10 mouse cellular contexts compared by ENCODE assay signal in the genomic region with DNA sequence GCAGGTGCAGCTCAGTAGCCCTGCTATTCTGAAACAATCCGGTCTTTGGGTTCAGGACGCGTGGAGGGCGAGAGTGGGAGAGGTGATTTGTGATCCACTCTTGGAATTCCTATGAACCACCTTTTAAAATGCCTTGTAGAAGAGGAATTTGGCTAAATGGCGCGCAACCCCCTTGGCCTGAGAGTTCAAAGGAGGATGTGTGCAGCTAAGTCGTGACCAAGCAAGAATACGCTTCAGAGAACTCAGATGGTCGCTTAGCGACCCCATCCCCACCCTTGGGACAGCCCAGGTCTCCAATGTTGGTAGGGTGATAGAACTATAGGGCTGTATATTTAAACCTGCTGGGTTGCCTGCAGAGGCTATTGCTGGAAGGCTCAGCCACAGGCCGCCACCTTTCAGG. TPM values are rescaled to one million over a fixed set of nuclear protein-coding genes. Genes with fewer than 3 reads are reported as not detected.
A peak's percentile ranks its signal among the peaks of the same experiment; 100 is the strongest.
DNase-seq lines count a peak whose midpoint lies in the region; ATAC-seq lines count a peak whose summit lies in the region.
"Had no signal": no experiment of that assay in that cellular context is flagged by ENCODE, and none has a peak within 500 bp of the region (broad histone marks: within the 10 kb centered on the region; RNA-seq: fewer than 3 reads in every experiment).

No protein-coding gene starts in this region.

- peak overlapping the region; percentile 87 for H3K4me2 ChIP-seq in heart, embryonic 12.5 days
- H3K4me2 ChIP-seq in hindbrain, embryonic 11.5 days (replicated peaks; ENCODE audit: low read depth, low read length): peak overlapping the region; percentile 62
- H3K4me2 ChIP-seq in midbrain, embryonic 12.5 days (replicated peaks): peak overlapping the region; percentile 74

- 0 out of 2 replicates have a peak, but pooled peaks cover 3% of the 10 kb centered on the region for H3K9me3 ChIP-seq in heart, embryonic 12.5 days (replicated peaks)
- no peaks in the 10 kb centered on the region for H3K9me3 ChIP-seq in embryonic facial prominence, embryonic 10.5 days
- H3K9me3 ChIP-seq in hindbrain, embryonic 11.5 days (ENCODE audit: control insufficient read depth, low read length): no peaks in the 10 kb centered on the region
- H3K9me3 ChIP-seq in midbrain, embryonic 12.5 days: no peaks in the 10 kb centered on the region

- ATAC-seq in heart, embryonic 12.5 days (ENCODE audit: insufficient number of reproducible peaks, low FRiP score): no peak
- ATAC-seq in hindbrain, embryonic 11.5 days (ENCODE audit: low FRiP score): no peak
- ATAC-seq in midbrain, embryonic 12.5 days (ENCODE audit: low FRiP score, low read depth): no peak

- H3K4me1 ChIP-seq in heart, embryonic 12.5 days (replicated peaks): peaks cover 20% of the 10 kb centered on the region
- H3K4me1 ChIP-seq in embryonic facial prominence, embryonic 10.5 days: peaks cover 47% of the 10 kb centered on the region
- H3K4me1 ChIP-seq in hindbrain, embryonic 11.5 days (replicated peaks; ENCODE audit: control insufficient read depth, insufficient read depth, low read length): peaks cover 5% of the 10 kb centered on the region; the same call in 1 of the 2 replicates
- peaks cover 39% of the 10 kb centered on the region for H3K4me1 ChIP-seq in midbrain, embryonic 12.5 days
- H3K4me1 ChIP-seq: megakaryocyte, embryonic 14.5 days had no signal

- peak overlapping the region; percentile 69 for H3K9ac ChIP-seq in heart, embryonic 12.5 days
- H3K9ac ChIP-seq in hindbrain, embryonic 11.5 days (ENCODE audit: low read depth, low read length): peak overlapping the region; percentile 74; the same call in 1 of the 2 replicates
- peak overlapping the region; percentile 58 for H3K9ac ChIP-seq in midbrain, embryonic 12.5 days (replicated peaks)

- peaks cover 74% of the 10 kb centered on the region for H3K27me3 ChIP-seq in heart, embryonic 12.5 days (replicated peaks)
- peaks cover 48% of the 10 kb centered on the region for H3K27me3 ChIP-seq in embryonic facial prominence, embryonic 10.5 days (replicated peaks; ENCODE audit: low read depth, poor library complexity, severe bottlenecking)
- H3K27me3 ChIP-seq in hindbrain, embryonic 11.5 days (ENCODE audit: control insufficient read depth, insufficient read depth, low read length): no peaks in the 10 kb centered on the region
- H3K27me3 ChIP-seq in midbrain, embryonic 12.5 days: peaks cover 19% of the 10 kb centered on the region
- H3K27me3 ChIP-seq: CH12.LX had no signal

- H3K27ac ChIP-seq in heart, embryonic 12.5 days (ENCODE audit: poor library complexity, severe bottlenecking): no peak overlapping the region
- H3K27ac ChIP-seq in embryonic facial prominence, embryonic 10.5 days (replicated peaks): peak overlapping the region; percentile 85; the same call in 1 of the 2 replicates
- H3K27ac ChIP-seq in hindbrain, embryonic 11.5 days (ENCODE audit: low read depth, low read length): no peak overlapping the region
- peak overlapping the region; percentile 63; the same call in 1 of the 2 replicates for H3K27ac ChIP-seq in midbrain, embryonic 12.5 days (replicated peaks)

- H3K36me3 ChIP-seq in heart, embryonic 12.5 days: no peaks in the 10 kb centered on the region
- H3K36me3 ChIP-seq in embryonic facial prominence, embryonic 10.5 days (replicated peaks): no peaks in the 10 kb centered on the region
- no peaks in the 10 kb centered on the region for H3K36me3 ChIP-seq in hindbrain, embryonic 11.5 days (ENCODE audit: control insufficient read depth, insufficient read depth, low read length)
- no peaks in the 10 kb centered on the region for H3K36me3 ChIP-seq in midbrain, embryonic 12.5 days

- WGBS in heart, embryonic 12.5 days: 7% methylated on average over 11 of the region's 11 CpGs
- WGBS in embryonic facial prominence, embryonic 10.5 days: 3% methylated on average over 11 of the region's 11 CpGs
- 2% methylated on average over 11 of the region's 11 CpGs for WGBS in hindbrain, embryonic 11.5 days
- WGBS in midbrain, embryonic 12.5 days: 3% methylated on average over 11 of the region's 11 CpGs

- peak overlapping the region; percentile 61 for H3K4me3 ChIP-seq in heart, embryonic 12.5 days
- peak overlapping the region; percentile 85 for H3K4me3 ChIP-seq in embryonic facial prominence, embryonic 10.5 days
- H3K4me3 ChIP-seq in hindbrain, embryonic 11.5 days (ENCODE audit: low read depth, low read length): peak overlapping the region; percentile 67
- peak overlapping the region; percentile 55 for H3K4me3 ChIP-seq in midbrain, embryonic 12.5 days
- H3K4me3 ChIP-seq: megakaryocyte, embryonic 14.5 days had no signal

- DNase-seq in heart, adult 9 months (ENCODE audit: low spot score in 2 of 2): no peak
- peak; percentile 39 for DNase-seq in embryonic facial prominence, embryonic 10.5 days (ENCODE audit: low spot score)
- no peak for DNase-seq in hindbrain, embryonic 11.5 days (ENCODE audit: low spot score)
- no peak for DNase-seq in frontal cortex, postnatal 36 days (ENCODE audit: low spot score in 2 of 2)
- DNase-seq in cerebellum, postnatal 36 days: no peak
- DNase-seq in layer of hippocampus, postnatal 25 days (ENCODE audit: extremely low spot score in 1 of 2, low spot score in 1 of 2): no peak

RNA-seq across cellular contexts. Expression of gene Limch1, which starts 1.1 kb away (rescaled TPM):
- polyA plus RNA-seq in heart, embryonic 12.5 days (2016; fragmentation: Nextera tagmentation; extraction: Ambion mirVana): 25.0 and 29.1 TPM in 2 replicates
- polyA plus RNA-seq in embryonic facial prominence, embryonic 10.5 days (2016; fragmentation: Nextera tagmentation; extraction: Ambion mirVana): 47.1 and 50.8 TPM in 2 replicates
- 60.7 and 81.7 TPM in 2 replicates for polyA plus RNA-seq in hindbrain, embryonic 11.5 days (2014; fragmentation: Nextera tagmentation; extraction: Ambion mirVana)
- 37.8 and 41.5 TPM in 2 replicates for polyA plus RNA-seq in midbrain, embryonic 12.5 days (2016; fragmentation: Nextera tagmentation; extraction: Ambion mirVana)
- total RNA-seq in layer of hippocampus, postnatal 25 days (2021): 100 to 1,000 TPM; 110 to 125 TPM

Comparison
In these comparisons a context has a peak if more than half of its experiments do, and no peak if none do; other contexts are left out.
1. H3K27ac ChIP-seq: peak in embryonic facial prominence, embryonic 10.5 days (single experiment) and midbrain, embryonic 12.5 days (single experiment); none in heart, embryonic 12.5 days (single experiment) and hindbrain, embryonic 11.5 days (single experiment).
2. Peak in every context shown above with its lines, with median percentiles within 50 percentile points of each other: H3K4me2 ChIP-seq, H3K4me3 ChIP-seq and H3K9ac ChIP-seq.